Mouse (Mus musculus) intestine, embryonic 15.5 days (tissue): ENCODE measurements around the gene Rnf41. TPM values are rescaled to one million over a fixed set of nuclear protein-coding genes. Genes with fewer than 3 reads are reported as not detected.

Experiments
- ATAC-seq: fragments of 200-750 bp; cut with Nextera tagmentation; 2 replicates; pipeline ENCODE4 v1.8.0; 2017; ENCODE audit warnings: moderate TSS enrichment, moderate library complexity
- H3K27ac ChIP-seq: fragments of 300-500 bp; sonication (generic); 2 replicates; pipeline ENCODE4 v1.5.1; 2015; ENCODE audit warnings: mild to moderate bottlenecking, inconsistent platforms
- H3K27me3 ChIP-seq: fragments of 300-500 bp; sonication (generic); replicated peaks from 2 replicates; pipeline ENCODE4 v1.6.1; 2015; ENCODE audit warnings: inconsistent platforms
- H3K36me3 ChIP-seq: fragments of 300-500 bp; sonication (generic); 2 replicates; pipeline ENCODE4 v1.6.1; 2015; ENCODE audit warnings: inconsistent platforms
- H3K4me1 ChIP-seq: fragments of 300-500 bp; sonication (generic); replicated peaks from 2 replicates; pipeline ENCODE4 v1.6.1; 2015; ENCODE audit warnings: inconsistent platforms
- H3K4me2 ChIP-seq: fragments of 300-500 bp; sonication (generic); replicated peaks from 2 replicates; pipeline ENCODE4 v1.6.1; 2015; ENCODE audit warnings: mild to moderate bottlenecking, inconsistent platforms
- H3K4me3 ChIP-seq: fragments of 300-500 bp; sonication (generic); replicated peaks from 2 replicates; pipeline ENCODE4 v1.5.1; 2015; ENCODE audit warnings: inconsistent platforms
- H3K9ac ChIP-seq: fragments of 300-500 bp; sonication (generic); 2 replicates; pipeline ENCODE4 v1.6.1; 2015; ENCODE audit warnings: inconsistent platforms
- H3K9me3 ChIP-seq: fragments of 300-500 bp; sonication (generic); 2 replicates; pipeline ENCODE4 v1.6.1; 2016; ENCODE audit warnings: inconsistent platforms
- whole genome bisulfite sequencing: fragments of 180-500 bp; shearing (Covaris S2); methylation state at CpG from one replicate; pipeline ENCODE4 v1.1.7; 2015; 5-methylcytosine and 5-hydroxymethylcytosine counted together
- polyA plus RNA-seq: library from polyadenylated mRNA; unstranded; fragments of >200 nt; fragmentation: Nextera tagmentation; extraction: Ambion mirVana; gene quantifications from 2 replicates; pipeline ENCODE4 v1.2.1, GENCODE M21; 2015

Rnf41 gene
- polyA plus RNA-seq, 1 experiment from 2014 or later: 37.5 TPM

- Histone ChIP-seq H3K27me3 (no peaks in the 10 kb centered on the region), H3K4me3 (peak overlapping the region; percentile 96), H3K27ac (peak overlapping the region; percentile 98), H3K9ac (peak overlapping the region; percentile 75; the same call in 1 of the 2 replicates), H3K9me3 (no peaks in the 10 kb centered on the region), H3K4me1 (peaks cover 38% of the 10 kb centered on the region), H3K36me3 (peaks cover 10% of the 10 kb centered on the region), H3K4me2 (peak overlapping the region; percentile 93)
- 15% methylated on average over 4 of the region's 4 CpGs for WGBS
- ATAC-seq: no peak
Measured at GRCm38 (mm10) chr10:128410560-128410845, 954 bp upstream of the Rnf41 start.

GRCm38 (mm10) chr10:128412055-128412381 is 561 bp downstream of the Rnf41 start:
- H3K27ac ChIP-seq: peak overlapping the region; percentile 98
- peaks cover 38% of the 10 kb centered on the region for H3K4me1 ChIP-seq
- H3K9ac ChIP-seq: peak overlapping the region; percentile 84
- 0% methylated on average over 14 of the region's 14 CpGs for WGBS
- peak overlapping the region; percentile 96 for H3K4me3 ChIP-seq
- H3K9me3 ChIP-seq: no peaks in the 10 kb centered on the region
- peaks cover 13% of the 10 kb centered on the region for H3K36me3 ChIP-seq
- no peaks in the 10 kb centered on the region for H3K27me3 ChIP-seq
- ATAC-seq: no peak
- peak overlapping the region; percentile 93 for H3K4me2 ChIP-seq

GRCm38 (mm10) chr10:128412558-128412957 is 1.1 kb downstream of the Rnf41 start:
- Histone ChIP-seq H3K4me2 (peak overlapping the region; percentile 93), H3K4me3 (peak overlapping the region; percentile 96), H3K27ac (peak overlapping the region; percentile 98), H3K27me3 (no peaks in the 10 kb centered on the region), H3K9me3 (no peaks in the 10 kb centered on the region), H3K9ac (peak overlapping the region; percentile 14; the same call in 1 of the 2 replicates), H3K4me1 (peaks cover 38% of the 10 kb centered on the region), H3K36me3 (peaks cover 13% of the 10 kb centered on the region)
- WGBS: 30% methylated on average over 1 of the region's 1 CpGs
- ATAC-seq: no peak

GRCm38 (mm10) chr10:128413076-128413475 is 1.6 kb downstream of the Rnf41 start:
- ATAC-seq: no peak
- peaks cover 13% of the 10 kb centered on the region for H3K36me3 ChIP-seq
- 58% methylated on average over 1 of the region's 1 CpGs for WGBS
- H3K9ac ChIP-seq: peak overlapping the region; percentile 14; the same call in 1 of the 2 replicates
- H3K27ac ChIP-seq: peak overlapping the region; percentile 51; the same call in 1 of the 2 replicates
- H3K4me1 ChIP-seq: peaks cover 38% of the 10 kb centered on the region
- no peaks in the 10 kb centered on the region for H3K9me3 ChIP-seq
- peak overlapping the region; percentile 96; the same call in 1 of the 2 replicates for H3K4me3 ChIP-seq
- no peaks in the 10 kb centered on the region for H3K27me3 ChIP-seq
- H3K4me2 ChIP-seq: peak overlapping the region; percentile 93

- H3K9me3 ChIP-seq: no peaks in the 10 kb centered on the region
- peak; percentile 35 for ATAC-seq
- no peak overlapping the region for H3K9ac ChIP-seq
- peak overlapping the region; percentile 93; the same call in 1 of the 2 replicates for H3K4me2 ChIP-seq
- peaks cover 21% of the 10 kb centered on the region for H3K36me3 ChIP-seq
- 78% methylated on average over 5 of the region's 5 CpGs for WGBS
- H3K4me1 ChIP-seq: peaks cover 31% of the 10 kb centered on the region
- peak overlapping the region; percentile 80 for H3K27ac ChIP-seq
- H3K4me3 ChIP-seq: no peak overlapping the region
- no peaks in the 10 kb centered on the region for H3K27me3 ChIP-seq
Measured at GRCm38 (mm10) chr10:128414848-128415247, 3.4 kb downstream of the Rnf41 start.

DNA sequence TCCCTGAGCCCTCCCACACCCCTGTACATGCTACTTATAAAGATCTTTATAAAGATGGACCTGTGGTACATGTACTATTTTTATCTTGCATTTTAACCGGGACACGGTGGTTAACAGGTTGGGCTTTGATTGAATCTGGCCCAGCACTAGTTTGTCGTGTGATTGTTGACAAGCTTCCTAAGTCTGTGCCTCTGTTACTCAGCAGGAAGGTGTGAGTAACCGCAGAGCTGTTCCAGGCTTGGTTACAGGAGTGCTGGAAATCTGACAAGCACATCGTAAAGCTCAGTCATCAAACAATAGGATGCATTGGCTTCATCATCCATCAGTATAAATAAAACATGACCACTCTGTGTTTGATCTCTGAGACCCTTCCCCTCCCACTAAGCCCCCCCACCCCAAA is 11.0 kb downstream of the Rnf41 start:
- Histone ChIP-seq H3K9ac (no peak overlapping the region), H3K4me1 (no peaks in the 10 kb centered on the region), H3K4me3 (no peak overlapping the region), H3K27ac (no peak overlapping the region), H3K9me3 (no peaks in the 10 kb centered on the region), H3K27me3 (no peaks in the 10 kb centered on the region), H3K36me3 (peaks cover 18% of the 10 kb centered on the region), H3K4me2 (no peak overlapping the region)
- ATAC-seq: no peak
- WGBS: 70% methylated on average over 5 of the region's 5 CpGs

DNA sequence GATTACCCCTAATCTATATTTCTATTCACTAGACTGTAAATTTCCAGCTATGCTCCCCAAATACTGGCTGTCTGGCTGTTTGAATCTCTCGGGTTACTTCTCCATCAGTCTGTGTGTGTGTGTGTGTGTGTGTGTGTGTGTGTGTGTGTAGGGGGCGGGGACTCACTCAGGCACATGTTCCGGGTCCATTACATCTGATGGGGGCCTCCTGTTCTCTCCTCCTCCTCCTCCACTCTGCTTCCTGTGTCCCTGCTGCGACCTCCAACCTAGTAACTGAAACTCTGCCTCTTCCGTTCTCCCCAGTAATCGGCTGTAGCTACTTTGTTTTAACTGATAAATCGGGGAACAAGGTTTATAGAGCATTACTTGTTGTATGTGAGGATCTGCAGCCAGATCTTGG is 13.1 kb downstream of the Rnf41 start:
- no peak overlapping the region for H3K4me3 ChIP-seq
- H3K4me2 ChIP-seq: no peak overlapping the region
- H3K27me3 ChIP-seq: no peaks in the 10 kb centered on the region
- peaks cover 20% of the 10 kb centered on the region for H3K36me3 ChIP-seq
- 34% methylated on average over 7 of the region's 7 CpGs for WGBS
- H3K4me1 ChIP-seq: no peaks in the 10 kb centered on the region
- no peak overlapping the region for H3K27ac ChIP-seq
- H3K9me3 ChIP-seq: no peaks in the 10 kb centered on the region
- H3K9ac ChIP-seq: no peak overlapping the region
- ATAC-seq: peak; percentile 59; the same call in 1 of the 2 replicates

DNA sequence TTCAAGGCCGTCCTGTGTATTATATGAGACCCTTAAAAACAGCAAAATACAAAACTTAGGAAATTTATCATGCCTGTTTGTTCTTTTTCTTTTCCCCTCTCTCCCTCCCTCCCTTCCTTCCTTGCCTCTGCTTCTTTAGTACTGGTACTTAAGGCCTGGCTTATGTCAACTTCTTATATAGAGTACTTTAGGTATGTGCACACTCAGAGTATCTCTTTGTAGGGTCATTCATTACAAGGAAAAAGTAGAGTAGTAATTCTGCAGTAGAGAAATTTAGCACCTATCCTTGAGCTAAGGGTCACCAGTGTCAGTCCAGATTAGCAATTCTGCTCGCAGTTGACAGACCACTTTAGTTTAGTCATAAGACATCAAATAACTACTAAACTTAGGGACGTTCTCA is 13.8 kb downstream of the Rnf41 start:
- no peak overlapping the region for H3K9ac ChIP-seq
- H3K9me3 ChIP-seq: no peaks in the 10 kb centered on the region
- H3K4me2 ChIP-seq: no peak overlapping the region
- no peaks in the 10 kb centered on the region for H3K27me3 ChIP-seq
- no peak overlapping the region for H3K4me3 ChIP-seq
- no peak for ATAC-seq
- no peak overlapping the region for H3K27ac ChIP-seq
- H3K4me1 ChIP-seq: no peaks in the 10 kb centered on the region
- peaks cover 26% of the 10 kb centered on the region for H3K36me3 ChIP-seq
- 73% methylated on average over 3 of the region's 3 CpGs for WGBS

DNA sequence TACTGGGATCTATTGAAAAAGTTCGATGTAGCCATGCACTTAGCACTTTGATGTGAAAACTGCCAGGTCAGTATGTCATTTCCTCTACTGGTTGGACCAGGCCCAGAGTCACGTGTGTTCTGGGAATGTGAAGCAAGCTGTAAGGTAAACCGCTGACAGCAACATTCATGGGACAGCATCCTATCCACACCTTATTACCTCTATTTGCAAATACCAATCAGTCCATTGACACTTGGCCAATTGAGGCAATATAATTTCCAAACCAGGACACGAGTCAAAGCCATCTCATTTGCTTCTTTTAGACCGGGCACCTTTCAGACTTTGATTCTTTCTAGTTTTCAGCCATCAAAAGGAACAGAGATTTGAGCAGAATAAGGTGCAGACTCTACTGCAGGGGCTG is 17.6 kb downstream of the Rnf41 start:
- 89% methylated on average over 5 of the region's 5 CpGs for WGBS
- peaks cover 21% of the 10 kb centered on the region for H3K36me3 ChIP-seq
- H3K4me3 ChIP-seq: no peak overlapping the region

DNA sequence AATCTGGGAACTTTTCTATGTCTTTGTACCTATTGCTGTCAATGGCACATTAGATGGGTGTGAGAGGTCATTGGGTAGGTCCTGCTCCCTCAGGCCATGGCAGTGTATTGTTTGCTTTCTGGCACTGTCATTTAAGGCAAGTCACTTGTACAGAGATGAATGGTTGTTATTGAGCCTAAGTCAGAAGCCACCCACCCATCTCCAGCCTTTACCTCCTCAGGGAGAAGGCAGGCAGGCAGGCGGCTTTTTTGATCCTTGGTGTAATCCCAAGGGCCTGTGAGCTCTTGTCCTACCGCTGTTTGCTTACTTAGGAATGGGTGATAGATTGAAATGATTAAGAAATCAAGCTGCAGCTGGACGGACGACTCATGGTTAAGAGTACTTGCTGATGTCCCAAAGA is 18.0 kb downstream of the Rnf41 start:
- 79% methylated on average over 4 of the region's 4 CpGs for WGBS
- H3K27ac ChIP-seq: no peak overlapping the region
- no peak overlapping the region for H3K4me2 ChIP-seq
- H3K9me3 ChIP-seq: no peaks in the 10 kb centered on the region
- no peaks in the 10 kb centered on the region for H3K27me3 ChIP-seq
- H3K36me3 ChIP-seq: peaks cover 21% of the 10 kb centered on the region
- H3K4me3 ChIP-seq: no peak overlapping the region
- no peaks in the 10 kb centered on the region for H3K4me1 ChIP-seq
- no peak for ATAC-seq
- no peak overlapping the region for H3K9ac ChIP-seq

More for the DNA sequence above, 17.6 kb downstream of the Rnf41 start:
- H3K4me1 ChIP-seq: no peaks in the 10 kb centered on the region
- ATAC-seq: no peak
- H3K4me2 ChIP-seq: no peak overlapping the region
- no peaks in the 10 kb centered on the region for H3K27me3 ChIP-seq
- H3K27ac ChIP-seq: no peak overlapping the region
- H3K9ac ChIP-seq: no peak overlapping the region
- H3K9me3 ChIP-seq: no peaks in the 10 kb centered on the region

DNA sequence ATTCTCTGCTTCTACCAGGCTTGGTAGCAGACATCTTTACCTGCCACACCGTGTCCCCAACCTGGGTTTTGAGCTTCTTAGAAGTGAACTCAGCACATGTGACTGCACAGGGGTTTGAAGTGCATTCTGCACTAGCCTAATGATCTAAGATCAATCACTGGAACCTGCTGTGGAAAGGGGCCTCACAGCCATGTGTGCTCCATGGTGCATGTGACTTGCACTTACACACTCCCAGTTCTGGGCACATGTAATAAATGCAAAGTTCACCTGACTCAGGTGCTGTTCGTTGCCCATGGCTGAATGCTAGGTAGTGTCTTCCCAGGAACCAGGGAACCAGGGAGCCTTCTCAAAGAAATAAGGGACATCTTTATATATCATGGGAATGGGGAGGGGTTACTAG is 22.0 kb downstream of the Rnf41 start:
- peak; percentile 74 for ATAC-seq
- Histone ChIP-seq H3K27ac (no peak overlapping the region), H3K27me3 (no peaks in the 10 kb centered on the region)

GRCm38 (mm10) chr10:128434681-128435080 is 23.2 kb downstream of the Rnf41 start:
- H3K4me2 ChIP-seq: no peak overlapping the region
- H3K36me3 ChIP-seq: peaks cover 48% of the 10 kb centered on the region
- no peak overlapping the region for H3K27ac ChIP-seq
- H3K4me1 ChIP-seq: no peaks in the 10 kb centered on the region
- no peaks in the 10 kb centered on the region for H3K9me3 ChIP-seq
- WGBS: 81% methylated on average over 10 of the region's 10 CpGs
- no peaks in the 10 kb centered on the region for H3K27me3 ChIP-seq
- H3K4me3 ChIP-seq: no peak overlapping the region
- ATAC-seq: no peak
- no peak overlapping the region for H3K9ac ChIP-seq

More for the DNA sequence above, 22.0 kb downstream of the Rnf41 start:
- no peaks in the 10 kb centered on the region for H3K4me1 ChIP-seq
- H3K4me3 ChIP-seq: no peak overlapping the region
- H3K36me3 ChIP-seq: peaks cover 49% of the 10 kb centered on the region
- no peak overlapping the region for H3K4me2 ChIP-seq
- H3K9me3 ChIP-seq: no peaks in the 10 kb centered on the region
- 84% methylated on average over 2 of the region's 2 CpGs for WGBS
- H3K9ac ChIP-seq: no peak overlapping the region

DNA sequence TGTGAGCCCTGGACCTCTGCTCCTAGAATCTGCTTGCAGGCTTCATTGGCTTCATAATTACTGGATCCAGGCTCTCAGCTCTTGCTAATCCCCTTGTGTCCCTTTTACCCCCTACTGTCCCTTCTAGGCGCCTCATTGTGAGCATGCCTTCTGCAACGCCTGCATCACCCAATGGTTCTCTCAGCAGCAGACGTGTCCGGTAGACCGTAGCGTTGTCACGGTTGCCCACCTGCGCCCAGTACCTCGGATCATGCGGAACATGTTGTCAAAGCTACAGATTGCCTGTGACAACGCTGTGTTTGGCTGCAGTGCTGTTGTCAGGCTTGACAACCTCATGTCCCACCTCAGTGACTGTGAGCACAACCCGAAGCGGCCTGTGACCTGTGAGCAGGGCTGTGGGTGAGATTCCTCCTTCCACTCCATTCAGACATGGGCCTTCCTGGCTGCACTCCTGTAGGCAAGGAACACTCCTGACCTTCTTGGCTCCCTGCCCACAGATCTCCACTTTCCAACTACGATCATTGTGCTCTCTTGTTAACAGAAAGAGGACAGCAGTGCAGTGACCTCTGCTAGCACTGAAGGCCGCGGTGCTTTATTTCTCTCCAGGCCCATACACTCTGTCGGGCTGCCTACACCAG is 23.8 kb downstream of the Rnf41 start:
- no peak for ATAC-seq
- WGBS: 84% methylated on average over 17 of the region's 17 CpGs
- H3K4me2 ChIP-seq: no peak overlapping the region
- H3K27ac ChIP-seq: no peak overlapping the region
- peaks cover 46% of the 10 kb centered on the region for H3K36me3 ChIP-seq
- no peaks in the 10 kb centered on the region for H3K27me3 ChIP-seq
- H3K4me3 ChIP-seq: no peak overlapping the region
- H3K9ac ChIP-seq: no peak overlapping the region
- no peaks in the 10 kb centered on the region for H3K9me3 ChIP-seq
- no peaks in the 10 kb centered on the region for H3K4me1 ChIP-seq
